Mouse (Mus musculus) heart, postnatal 0 days (tissue): ENCODE measurements at regions not wholly inside any gene's neighbourhood (a gene's known extent, or its start where the extent isn't known, plus 50 kb on each side); places are given as distances from the start of the nearest gene placed in this dataset.

Experiments used
- CTCF ChIP-seq: IDR thresholded peaks from 2 replicates; pipeline ENCODE4 v1.5.1; 2016; ENCODE audit warnings: antibody characterized with exemption, control low read depth, low read depth
- EP300 ChIP-seq: IDR thresholded peaks from 2 replicates; pipeline ENCODE4 v1.6.1; 2016; ENCODE audit warnings: antibody characterized with exemption, low read depth

GRCm38 (mm10) chr13:112078088-112078487, 210.2 kb upstream of the Ankrd55 start:
- TF ChIP-seq CTCF = no peak
- no peak for TF ChIP-seq EP300
